Mouse (Mus musculus): Measurements from ENCODE around the gene Snn.

Snn gene

DNA sequence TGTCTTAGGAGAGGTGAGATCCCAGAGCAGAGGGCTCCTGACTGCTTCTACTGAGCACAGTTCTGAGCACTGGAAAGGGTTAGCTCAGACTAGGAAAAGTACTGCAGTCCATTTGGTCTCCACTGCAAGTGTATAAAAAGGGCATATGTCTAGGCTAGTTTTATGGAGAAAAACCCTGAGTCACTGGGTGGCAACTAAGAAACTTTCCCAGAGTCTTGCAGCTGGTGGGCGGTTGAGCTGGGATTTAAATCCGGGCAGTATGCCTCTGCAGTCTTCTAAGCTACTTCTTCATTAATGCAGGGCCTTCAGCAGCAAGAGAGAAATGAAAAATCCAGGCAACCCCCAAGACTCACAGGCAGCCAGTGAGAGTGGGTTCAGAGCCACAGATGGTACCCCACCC is 10.5 kb upstream of the Snn start:
- DNase-seq = no peak

DNA sequence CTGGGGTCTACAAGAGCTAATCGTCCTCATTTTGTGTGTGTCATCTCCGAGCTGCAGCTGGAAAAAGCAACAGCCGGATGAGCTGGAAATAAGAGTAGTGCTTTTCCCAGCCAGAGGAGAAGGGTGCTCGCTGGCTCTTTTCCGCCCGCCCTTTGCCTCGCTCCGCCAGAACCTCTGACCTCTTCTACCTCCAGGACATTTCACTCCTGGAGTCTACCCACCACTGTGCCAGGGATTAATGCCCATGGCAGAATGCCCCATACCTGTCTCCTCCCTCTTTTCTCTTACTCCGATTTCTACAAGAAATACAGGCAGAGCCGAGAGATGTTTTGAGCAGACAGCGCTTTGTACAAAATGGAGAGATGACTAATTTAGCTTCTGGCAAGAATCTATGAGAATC is 9.6 kb upstream of the Snn start:
- DNase-seq = no peak

DNA sequence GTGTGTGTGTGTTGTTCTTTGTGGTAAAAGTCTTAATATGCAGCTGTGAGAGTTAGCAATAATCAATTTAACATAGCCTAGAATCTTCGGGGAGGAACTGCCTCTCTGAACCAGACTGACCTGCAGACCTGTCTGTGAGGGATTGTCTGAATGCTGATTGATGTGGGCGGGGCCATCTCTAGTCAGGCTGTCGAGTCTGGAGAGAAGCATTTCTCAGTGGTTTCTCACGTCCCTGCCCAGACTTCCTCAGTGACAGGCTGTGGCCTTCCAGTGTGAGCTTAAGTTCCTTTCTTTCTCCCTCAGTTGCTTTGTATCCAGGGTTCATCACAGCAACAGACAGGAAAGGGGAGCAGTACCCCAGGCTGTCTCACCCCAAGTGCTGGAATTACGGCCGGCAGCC is 6.3 kb upstream of the Snn start:
- no peak for DNase-seq

DNA sequence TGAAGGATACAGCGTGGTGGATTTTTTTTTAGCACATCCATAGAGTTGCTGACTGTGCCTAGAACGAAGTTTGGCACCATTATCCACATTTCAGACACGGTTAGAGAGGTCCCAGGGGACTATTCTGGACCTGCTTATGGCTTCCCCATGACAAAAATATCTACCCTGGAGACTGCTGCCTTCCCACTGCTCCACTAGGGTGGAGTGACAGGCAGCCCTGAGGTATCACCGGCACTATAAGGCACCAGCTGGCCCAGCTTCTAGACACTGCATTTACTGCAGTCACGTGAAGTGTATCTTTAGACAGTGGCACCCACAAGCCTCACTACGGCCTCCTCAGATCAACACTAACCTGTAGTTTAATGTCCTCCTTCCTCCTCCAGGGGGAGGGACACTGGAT is 5.9 kb upstream of the Snn start:
- DNase-seq = no peak

DNA sequence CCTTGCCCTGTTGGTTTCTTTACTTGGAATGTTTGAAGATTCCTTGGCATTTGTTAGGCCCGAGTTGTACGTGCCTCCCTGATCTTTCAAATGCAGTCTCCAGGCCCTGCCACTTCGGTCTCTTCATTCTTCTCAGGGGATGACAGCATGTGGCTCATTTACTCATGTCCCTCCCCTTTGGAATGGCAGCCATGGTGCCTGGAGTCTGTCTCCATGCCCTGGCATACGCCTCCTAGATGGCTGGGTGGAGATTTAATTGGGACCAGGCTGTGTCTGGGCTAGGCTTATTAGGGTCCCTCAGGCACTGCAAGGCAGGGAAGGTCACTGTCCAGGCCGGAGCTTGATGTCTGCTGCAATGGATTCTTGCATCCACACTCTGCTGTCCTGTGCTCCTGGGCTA is 4.8 kb upstream of the Snn start:
- no peak for DNase-seq

DNA sequence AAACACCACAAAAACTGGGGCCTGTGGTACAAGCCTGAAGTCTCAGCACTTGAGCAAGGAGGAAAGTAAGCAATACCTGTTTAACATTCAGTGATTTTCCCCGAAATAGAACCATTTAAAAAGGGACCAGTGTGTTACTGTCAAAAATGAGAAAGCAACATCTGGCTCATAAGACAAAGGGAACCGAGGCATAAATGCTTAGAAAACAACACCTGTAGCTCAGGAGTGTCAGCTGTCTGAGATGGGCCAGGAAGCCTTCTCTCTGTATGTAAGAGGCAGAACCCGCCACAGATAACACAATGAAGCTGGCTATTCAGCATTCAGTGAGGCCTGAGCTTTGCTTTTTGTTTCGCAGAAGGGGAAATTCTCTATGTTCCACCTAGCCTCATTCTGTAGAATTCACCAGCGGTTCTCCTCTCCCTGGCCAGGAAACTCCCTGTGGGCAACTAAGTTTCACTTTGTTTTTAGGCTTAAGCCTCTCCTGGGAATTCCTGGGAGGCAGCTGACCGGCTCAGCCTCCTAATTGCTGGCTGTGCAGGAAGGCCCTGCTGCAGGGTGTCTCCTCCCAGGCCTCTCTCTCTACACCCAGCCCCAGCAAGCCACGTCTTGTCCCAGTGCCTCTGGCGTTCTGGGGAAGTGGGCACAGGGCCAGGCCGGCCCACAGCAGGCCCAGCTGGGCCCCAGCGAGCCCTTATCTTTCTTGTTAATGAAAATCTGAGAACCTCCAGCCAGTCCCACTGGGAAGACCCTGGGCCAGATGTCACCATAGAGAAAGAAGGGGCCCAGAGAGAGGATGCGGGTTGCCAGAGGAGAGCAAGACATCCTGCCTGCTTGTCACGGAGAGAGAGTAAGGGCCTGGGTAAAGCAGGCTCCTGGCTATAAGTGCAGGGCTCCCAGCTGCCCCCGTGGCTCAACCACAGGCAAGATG is 2.3 kb downstream of the Snn start:
- peak; percentile 63 for DNase-seq

DNA sequence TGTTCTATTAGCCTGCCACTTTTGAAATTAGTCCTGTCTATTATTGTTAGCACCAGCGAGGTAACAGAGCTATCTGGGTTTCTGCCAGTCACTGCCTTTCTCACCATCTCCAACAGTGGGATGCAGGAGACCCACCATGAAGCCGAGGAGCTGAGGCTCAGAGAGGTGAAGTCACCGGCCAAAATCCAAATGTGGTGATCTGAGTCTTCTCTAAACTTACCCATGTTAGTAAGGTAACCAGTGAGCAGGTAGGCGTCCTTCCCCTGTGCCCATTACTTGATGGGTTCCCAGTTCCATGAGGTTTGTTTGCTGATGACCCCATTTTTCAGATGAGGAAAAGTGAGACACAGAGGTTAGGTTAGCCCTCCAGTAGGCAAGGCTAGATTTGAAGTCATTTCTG is 3.6 kb downstream of the Snn start:
- no peak for DNase-seq

DNA sequence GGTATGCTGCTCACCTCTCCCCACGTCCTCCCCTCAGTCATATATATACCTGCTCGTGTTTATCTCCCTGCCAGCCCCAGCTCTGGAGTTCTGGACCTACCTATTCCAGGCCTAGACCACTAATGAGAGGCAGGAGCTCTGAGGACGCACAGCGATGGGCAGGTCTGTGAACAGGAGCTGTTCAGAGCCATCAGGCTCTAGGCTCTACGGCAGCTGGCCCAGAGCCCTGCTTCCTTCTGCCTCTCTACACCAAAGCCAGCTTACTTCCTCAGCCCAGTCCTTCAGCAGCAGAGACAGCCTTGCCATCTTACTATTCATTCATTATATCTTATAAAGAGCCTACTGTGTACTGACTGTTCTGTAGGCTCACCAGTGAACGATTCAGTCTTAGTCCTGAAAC is 4.0 kb downstream of the Snn start:
- DNase-seq = no peak

DNA sequence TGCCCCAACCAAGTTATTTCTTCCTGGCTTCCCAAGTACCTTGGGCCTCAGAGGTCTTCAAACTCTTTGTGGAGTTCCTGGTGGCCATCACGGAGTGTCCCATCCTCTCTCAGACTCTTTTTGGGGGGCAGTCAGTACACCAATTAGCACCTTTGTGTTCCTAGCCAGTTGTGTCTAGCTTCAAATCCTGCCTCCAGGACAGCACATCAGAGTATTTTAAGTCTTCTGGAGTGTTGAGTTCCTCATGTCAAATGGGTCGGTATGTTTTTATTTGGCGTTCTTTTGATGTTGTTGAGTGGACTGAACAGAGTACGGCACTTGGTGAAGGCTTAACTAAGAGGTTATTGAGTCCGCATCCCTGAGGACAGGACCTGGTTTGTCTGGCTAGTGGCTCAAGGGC is 4.7 kb downstream of the Snn start:
- no peak for DNase-seq

DNA sequence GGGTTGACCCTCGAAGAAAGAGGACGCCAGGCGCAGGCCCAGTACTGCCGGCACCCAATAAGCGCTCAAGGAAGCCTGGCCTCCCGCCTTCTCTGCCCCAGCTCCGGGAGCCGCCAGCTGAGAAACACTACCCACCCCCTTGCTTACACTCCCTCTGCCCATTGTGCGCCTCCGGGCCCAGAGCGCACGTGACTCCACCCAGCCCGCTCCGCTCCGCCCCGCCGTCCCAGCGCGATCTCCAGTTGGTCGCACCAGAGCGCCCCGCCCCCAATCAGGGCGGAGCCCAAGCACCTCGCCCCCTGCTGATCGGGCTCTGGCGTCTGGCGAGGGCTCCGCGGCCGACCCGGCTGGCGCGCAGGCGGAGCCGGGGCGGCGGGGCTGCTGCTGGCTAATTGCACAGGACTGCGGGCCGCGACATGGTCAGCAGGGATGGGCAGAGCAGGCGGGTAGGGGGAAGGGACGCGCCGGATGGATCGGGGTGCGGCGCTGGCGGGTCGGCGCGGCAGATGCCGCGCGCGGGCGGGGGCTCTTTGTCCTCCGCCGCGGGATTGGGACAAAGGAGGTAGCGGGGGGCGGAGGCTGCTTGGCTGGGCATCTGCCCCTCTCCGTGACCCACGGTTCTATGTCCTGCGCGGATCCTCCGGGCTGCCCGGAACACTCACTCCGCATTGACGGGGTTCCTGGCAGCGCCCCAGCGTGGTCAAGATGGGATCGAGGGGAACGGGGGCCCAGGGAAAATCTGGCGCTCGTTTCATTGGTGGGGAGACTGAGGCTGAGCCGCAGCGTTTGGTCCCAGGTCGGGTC is 5.5 kb downstream of the Snn start, which contains the start of gene Litaf:
Gene Litaf, minus strand, starts transcription at position 129 of the 804 bp plus-strand sequence.
- DNase-seq = peak; percentile 99

DNA sequence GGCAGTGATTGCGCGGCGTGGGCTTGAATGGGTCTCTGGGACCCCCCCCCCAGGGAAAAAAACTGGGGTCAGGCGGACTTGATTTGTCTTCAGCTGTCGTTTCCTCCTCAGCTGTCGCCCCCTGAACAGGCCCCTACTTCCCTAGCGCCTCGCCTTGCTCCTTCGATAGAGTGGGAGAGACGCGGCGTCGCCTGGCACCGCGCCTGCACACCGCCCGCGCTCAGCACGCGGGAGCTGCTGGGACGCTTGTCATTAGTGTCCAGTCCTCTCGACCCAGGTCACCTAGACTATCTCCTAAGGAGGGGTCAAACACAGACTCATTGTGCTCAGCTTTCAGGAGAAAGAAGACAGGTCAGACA is 6.1 kb downstream of the Snn start:
- DNase-seq = peak; percentile 63

DNA sequence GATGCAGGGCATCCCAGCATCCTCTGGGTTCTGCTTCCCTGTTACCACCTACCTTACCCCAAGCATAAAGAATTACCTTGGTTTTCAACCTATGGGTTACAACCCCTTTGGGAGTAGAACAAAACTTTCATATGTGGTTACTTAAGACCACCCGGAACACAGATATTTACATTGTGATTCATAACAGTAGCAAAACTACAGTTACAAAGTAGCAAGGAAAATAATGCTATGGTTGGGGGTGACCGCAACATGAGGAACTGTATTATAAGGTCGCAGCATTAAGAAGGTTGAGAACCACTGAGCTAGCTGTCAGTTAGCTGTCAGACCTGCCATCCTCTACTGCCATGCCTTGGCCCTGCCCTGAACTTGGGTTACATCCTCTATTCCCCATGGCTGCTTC is 7.9 kb downstream of the Snn start:
- no peak for DNase-seq

DNA sequence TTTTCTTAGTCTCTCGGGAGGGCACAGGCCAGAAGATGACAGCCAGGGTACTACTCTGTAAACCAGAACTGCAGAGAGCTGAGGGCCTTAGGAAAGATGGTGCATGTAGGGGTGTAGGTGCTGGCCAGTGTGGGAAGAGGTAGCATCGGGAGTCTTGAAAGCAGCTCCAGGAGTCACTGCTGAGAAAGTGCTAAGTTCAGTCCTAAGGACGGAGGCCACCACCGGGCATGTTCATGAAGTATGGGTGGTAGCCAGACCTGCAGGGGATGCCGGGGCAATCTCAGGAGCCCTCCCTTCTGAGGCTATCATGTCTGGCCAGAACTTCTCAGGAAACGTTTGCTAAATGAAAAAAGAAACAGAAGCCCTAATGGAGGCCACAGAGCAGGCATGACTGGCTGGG is 8.5 kb downstream of the Snn start:
- no peak for DNase-seq

DNA sequence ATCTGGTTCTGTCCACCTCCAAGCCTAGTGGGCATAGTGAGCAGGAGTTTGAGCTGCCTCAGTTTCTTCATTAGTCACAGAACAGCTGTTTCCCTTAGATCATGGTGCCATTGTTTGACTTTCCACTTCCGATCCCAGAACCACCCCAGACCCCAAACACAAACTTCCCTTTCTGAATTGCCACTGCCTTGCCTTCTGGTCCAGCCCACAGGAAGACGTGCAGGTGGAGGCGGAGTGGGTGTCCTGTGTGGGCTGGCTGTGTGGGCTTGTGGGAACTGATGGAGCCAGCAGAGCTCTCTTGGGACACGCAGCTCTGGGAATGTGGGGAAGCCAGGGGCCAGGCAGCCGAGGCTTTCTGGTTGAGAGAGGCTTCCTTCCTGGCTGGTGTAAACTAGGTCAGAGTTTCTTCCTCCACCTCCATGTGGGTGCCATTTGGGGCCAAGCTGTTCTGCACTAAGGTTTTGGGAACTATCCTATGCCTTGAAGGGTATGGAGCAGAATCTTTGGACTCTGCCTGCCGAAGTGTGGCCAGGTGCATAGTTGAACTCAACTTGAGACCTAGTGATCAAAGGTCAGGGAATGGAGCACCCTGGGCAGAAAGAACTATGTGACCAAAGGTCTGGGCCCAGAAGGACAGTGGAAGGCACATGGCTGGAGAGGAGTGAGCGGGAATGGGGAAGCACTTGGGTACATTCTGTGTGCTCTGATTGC is 9.1 kb downstream of the Snn start:
- no peak for DNase-seq

DNA sequence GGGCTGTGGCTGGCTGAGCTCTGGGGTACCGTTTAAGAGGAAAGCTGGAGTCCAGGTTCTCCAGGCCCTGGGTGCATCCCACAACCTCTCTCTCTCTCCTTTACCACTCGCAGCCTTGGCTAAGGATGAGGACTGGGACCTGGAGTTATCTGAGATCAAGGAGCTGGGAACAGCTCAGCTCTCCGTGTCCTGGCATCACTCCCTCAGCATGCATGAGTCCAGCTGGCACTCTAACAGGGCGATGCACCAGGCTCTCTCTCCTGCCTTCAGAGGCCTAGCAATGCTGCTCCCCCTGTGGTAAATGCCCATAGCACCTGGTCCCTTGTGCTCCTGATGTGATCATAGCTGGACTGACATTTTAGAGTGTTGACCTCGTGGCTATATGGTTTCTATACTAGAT is 10.4 kb downstream of the Snn start:
- DNase-seq = no peak

DNA sequence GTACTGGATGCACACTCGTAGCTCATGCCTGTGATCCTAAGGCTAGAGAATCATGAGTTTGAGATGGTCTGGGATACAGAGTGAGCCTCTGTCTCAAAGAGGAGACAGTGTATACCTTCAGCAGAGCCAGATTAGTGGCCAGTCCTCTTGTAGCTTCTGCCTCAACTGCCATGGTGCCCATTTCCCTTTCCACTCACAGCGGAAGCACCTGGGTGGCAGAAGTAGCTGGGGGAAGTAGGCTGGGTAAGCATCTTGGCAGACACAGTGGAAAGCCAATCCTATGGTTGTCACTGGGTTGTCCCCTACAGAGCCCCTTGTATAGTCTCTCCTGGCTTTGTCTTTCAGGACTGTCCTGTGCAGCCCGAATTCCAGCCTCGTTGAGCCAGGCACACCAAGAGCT is 11.1 kb downstream of the Snn start:
- DNase-seq = no peak

DNA sequence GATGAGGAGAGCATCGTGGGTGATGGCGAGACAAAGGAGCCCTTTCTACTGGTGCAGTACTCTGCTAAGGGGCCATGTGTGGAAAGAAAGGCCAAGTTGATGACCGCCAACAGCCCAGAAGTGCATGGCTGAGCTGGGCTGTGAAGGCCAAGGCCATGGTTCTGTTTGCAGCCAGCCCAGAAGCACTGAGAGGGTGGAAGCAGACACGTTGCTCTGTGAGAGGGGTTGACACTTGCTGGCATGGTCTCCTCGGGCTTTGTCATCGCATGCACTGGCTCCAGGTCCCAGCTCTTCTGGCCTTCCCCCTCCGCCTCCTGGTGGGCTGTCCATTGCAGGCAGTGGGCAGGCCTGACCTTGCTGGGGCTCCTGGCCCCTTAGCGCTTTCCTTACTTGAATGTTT is 11.7 kb downstream of the Snn start:
- DNase-seq = no peak

DNA sequence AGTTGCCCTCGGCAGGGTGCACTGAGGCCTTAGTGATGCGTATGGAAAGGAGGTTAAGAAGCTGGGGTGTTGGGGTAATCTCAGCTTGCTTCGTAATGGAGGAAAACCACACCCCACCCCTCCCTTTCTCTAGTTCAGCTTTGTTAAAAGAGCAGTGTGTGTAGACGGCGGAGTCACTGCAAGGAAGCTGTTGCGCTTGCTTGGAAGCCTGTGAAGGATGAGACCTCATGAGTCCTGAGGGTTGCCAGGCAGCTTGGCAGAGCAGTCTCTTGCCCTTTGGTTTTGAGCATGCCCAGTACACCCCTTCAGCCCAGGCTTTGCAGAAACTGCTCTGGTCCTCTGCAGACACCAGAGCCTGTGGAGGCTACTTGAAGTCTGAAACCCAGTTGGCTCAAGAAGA is 12.3 kb downstream of the Snn start:
- DNase-seq = no peak

DNA sequence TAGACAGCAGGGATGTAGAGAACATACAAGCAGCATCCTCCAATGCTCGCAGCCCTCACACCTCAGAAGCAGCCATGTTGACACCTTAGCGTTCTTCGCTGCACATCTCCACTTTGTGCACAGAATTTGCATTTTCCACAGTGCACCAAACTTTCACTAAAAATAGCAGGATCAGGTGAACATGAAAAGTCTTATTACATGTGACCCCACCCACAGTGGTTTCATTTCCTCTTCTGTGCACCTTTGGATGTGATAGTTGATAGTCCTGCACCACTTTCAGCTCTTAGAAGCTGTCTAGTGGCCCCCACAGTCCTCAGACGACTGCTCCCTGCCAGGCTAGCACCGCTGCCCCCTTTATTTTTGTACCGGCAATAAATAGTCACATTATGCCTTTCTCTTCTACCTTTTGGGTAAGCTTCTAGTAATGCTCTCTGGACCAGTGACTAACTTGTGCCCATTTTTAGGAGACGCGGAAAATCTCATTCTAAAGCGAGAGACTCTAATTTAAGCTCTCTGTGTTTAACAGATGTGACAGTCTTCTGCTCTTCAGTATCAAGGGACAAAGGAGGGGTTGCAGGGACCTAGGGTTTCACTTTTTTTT is 17.0 kb downstream of the Snn start:
- no peak for DNase-seq

DNA sequence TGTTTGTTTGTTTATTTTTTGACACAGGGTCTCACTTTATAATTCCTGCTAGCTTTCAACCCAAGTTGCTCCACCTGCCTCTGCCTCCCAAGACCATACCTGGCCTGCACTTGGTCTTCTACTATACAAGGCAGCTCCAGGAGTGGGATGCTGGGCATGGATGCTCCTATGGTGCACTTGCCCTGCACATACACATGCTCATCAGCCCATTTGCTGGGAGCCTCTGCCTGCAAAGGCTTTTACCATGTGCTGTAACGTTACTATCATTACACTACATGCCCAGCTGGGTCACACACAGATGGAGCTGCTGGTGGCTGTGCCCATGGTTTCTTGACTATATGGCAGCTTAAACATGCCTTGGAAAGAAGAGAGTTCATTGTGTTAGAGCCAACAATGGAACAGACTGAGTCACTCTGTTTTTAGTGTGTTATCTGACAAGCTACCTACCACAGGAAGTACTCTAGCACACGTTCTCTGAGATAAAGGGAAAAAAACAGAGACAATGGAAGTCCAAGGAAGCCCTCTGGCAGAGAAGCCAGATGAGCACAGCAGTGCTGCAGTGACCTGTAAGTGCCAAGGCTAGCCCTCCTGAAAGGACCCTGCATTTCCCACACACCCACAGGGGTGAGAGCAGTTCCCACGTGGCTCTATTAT is 17.6 kb downstream of the Snn start:
- no peak for DNase-seq

DNA sequence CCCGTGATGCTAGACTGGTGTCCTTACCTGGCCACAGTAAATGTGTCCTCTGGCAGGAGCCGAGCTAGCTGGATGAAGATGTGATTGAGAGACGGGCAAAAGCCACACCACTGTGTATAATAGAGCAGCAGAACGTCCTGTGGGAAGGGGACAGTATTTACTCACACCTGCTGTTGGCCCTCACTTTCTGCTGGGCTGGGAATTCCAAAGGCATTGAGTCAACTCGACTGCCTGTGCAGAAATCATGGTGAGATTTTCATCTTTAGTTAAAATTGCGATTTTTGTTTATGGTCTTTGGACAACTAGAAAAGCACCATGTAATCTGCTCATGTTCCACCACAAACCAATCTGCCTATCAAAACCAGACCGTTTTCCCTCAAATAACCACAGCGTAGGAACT is 23.4 kb downstream of the Snn start:
- no peak for DNase-seq

DNA sequence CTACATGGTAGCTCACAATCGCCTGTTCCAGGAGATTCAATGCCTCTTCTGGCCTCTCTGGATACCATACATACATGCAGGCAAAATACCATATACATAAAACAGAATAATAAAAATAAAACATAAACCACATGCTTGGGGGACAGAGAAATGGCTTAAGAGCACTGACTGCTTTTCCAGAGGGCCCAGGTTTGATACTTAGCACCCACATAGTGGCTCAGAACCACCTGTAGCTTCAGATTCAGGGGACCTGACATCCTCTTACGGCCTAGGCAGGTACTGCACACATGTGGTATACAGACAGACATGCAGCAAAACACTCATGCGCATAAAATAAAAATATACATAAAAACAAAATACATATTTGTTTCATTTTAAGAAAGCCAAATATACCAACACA is 25.6 kb downstream of the Snn start:
- DNase-seq = no peak

All from thymus, postnatal 4 days (tissue).